Mouse (Mus musculus): ENCODE measurements around the gene Insr.

DNA sequence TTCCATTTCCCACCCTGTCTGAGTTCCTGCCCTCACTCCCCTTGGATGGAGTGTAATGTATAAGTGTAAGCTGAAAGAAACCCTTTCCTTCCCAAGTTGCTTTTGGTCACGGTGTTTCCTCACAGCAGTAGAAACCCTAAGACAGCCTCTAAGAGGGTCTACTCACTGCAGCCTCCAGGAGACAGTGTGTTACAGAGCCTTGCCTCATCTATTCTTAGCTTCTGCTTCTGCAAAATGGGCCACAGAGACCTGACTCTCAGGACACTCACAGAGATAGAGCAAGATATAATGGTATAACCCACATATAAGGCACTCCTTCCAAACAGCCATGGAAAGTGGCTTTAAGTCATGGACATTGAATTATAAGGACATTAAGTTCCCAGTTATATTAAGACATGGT, 47.6 kb upstream of the Insr start:
- no peak for TF ChIP-seq POLR2A (IDR thresholded peaks at IDR 0.05; ENCODE audit: low read depth, low read length)
- no peak for TF ChIP-seq CTCF (IDR thresholded peaks at IDR 0.05; ENCODE audit: borderline replicate concordance, insufficient read depth, low read length)
